25 mouse cellular contexts compared by ENCODE assay signal in the genomic region with DNA sequence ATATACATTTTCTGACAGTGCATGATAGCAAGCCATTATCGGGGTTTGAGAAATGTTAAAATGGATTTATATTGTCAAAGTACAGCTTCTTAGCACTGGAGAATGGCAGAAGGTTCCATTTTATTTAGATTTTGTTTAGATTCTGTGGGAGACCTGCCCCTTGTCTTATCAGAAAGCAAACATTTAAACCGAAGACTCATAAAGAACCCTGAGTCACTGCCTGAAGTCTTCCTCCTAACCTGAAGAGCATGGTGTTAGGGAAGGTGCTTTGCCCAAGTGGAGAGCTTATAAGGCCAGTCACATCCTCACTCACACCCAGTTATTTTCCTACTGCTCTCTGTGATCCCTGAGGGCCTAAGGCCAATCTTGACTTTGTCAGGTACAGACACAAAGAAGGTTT. TPM values are rescaled to one million over a fixed set of nuclear protein-coding genes. Genes with fewer than 3 reads are reported as not detected.
A peak's percentile ranks its signal among the peaks of the same experiment; 100 is the strongest.
DNase-seq lines count a peak whose midpoint lies in the region; ATAC-seq and TF ChIP-seq lines count a peak whose summit lies in the region.
"Had no signal": no experiment of that assay in that cellular context is flagged by ENCODE, and none has a peak within 500 bp of the region (broad histone marks: within the 10 kb centered on the region; RNA-seq: fewer than 3 reads in every experiment).

No protein-coding gene starts in this region.

- no peak for DNase-seq in liver, embryonic 11.5 days (ENCODE audit: low spot score)
- DNase-seq in liver, postnatal 0 days: no peak
- DNase-seq in MEL (ENCODE audit: low read depth, low spot score): peak; percentile 66
- no peak for DNase-seq in liver, embryonic 13.5 days
- DNase-seq in cerebellum, adult 18-20 months: no peak
- no peak for DNase-seq in left cerebral cortex, adult 9 months (ENCODE audit: low spot score in 2 of 2)
- no peak for DNase-seq in kidney, postnatal 14 days
- DNase-seq: adrenal gland, adult 8-10 months; adrenal gland, postnatal 25 days; B cell, adult 2 months; cerebellum, adult 2 months; cerebellum, adult 9-11 months; cerebellum, postnatal 25 days; forebrain, postnatal 0 days; gastrocnemius, postnatal 25 days had no signal

- H3K36me3 ChIP-seq in liver, embryonic 11.5 days (ENCODE audit: control insufficient read depth, insufficient read depth, low read length): no peaks in the 10 kb centered on the region
- no peaks in the 10 kb centered on the region for H3K36me3 ChIP-seq in liver, postnatal 0 days (replicated peaks; ENCODE audit: insufficient read depth, low read length)
- H3K36me3 ChIP-seq in MEL (ENCODE audit: control insufficient read depth in 1 of 2, insufficient read depth in 2 of 2, low read length in 2 of 2): peaks cover 0 to 16% of the 10 kb centered on the region in 2 experiments; a peak in 2 of 4 replicates
- H3K36me3 ChIP-seq in liver, embryonic 13.5 days: no peaks in the 10 kb centered on the region
- H3K36me3 ChIP-seq: embryonic facial prominence, embryonic 12.5 days; embryonic facial prominence, embryonic 15.5 days; hindbrain, embryonic 10.5 days had no signal

- 53% methylated on average over 2 of the region's 2 CpGs for WGBS in liver, embryonic 11.5 days
- 53% methylated on average over 2 of the region's 2 CpGs for WGBS in liver, postnatal 0 days (ENCODE audit: insufficient replicate concordance)
- WGBS in liver, embryonic 13.5 days (ENCODE audit: insufficient replicate concordance): 44% methylated on average over 2 of the region's 2 CpGs

- no peaks in the 10 kb centered on the region for H3K79me2 ChIP-seq in MEL (ENCODE audit: control insufficient read depth, insufficient read depth, low read length, poor library complexity)

- no peaks in the 10 kb centered on the region for H3K27me3 ChIP-seq in liver, embryonic 11.5 days (replicated peaks; ENCODE audit: control insufficient read depth, insufficient read depth, low read length)
- no peaks in the 10 kb centered on the region for H3K27me3 ChIP-seq in liver, postnatal 0 days (ENCODE audit: insufficient read depth, low read length)
- no peaks in the 10 kb centered on the region for H3K27me3 ChIP-seq in MEL (ENCODE audit: control insufficient read depth in 1 of 2, insufficient read depth in 2 of 2, low read length in 2 of 2)
- no peaks in the 10 kb centered on the region for H3K27me3 ChIP-seq in liver, embryonic 13.5 days
- H3K27me3 ChIP-seq: CH12.LX; embryonic facial prominence, embryonic 12.5 days; embryonic facial prominence, embryonic 15.5 days had no signal

- H3K27ac ChIP-seq in liver, embryonic 11.5 days (ENCODE audit: low read depth, low read length): no peak overlapping the region
- no peak overlapping the region for H3K27ac ChIP-seq in liver, postnatal 0 days (ENCODE audit: low read depth)
- H3K27ac ChIP-seq in MEL (ENCODE audit: control insufficient read depth, low read depth, low read length): no peak overlapping the region
- no peak overlapping the region for H3K27ac ChIP-seq in liver, embryonic 13.5 days
- H3K27ac ChIP-seq: embryonic facial prominence, embryonic 12.5 days; embryonic facial prominence, embryonic 15.5 days; hindbrain, embryonic 10.5 days; hindbrain, embryonic 14.5 days; hindbrain, postnatal 0 days had no signal

- ATAC-seq in liver, embryonic 11.5 days (replicated peaks; ENCODE audit: low FRiP score): peak; percentile 45
- no peak for ATAC-seq in liver, postnatal 0 days
- ATAC-seq in liver, embryonic 13.5 days (ENCODE audit: low read depth): peak; percentile 43; the same call in 1 of the 2 replicates
- ATAC-seq: activated CD4-positive, CD25-positive, alpha-beta regulatory T cell, adult 4 months; forebrain, embryonic 14.5 days; forebrain, postnatal 0 days; hindbrain, postnatal 0 days; inflammation-experienced regulatory T-cells, adult 6 months had no signal

- TF ChIP-seq RAD21 in MEL (IDR thresholded peaks at IDR 0.05; ENCODE audit: low read depth, low read length): no peak

- no peak overlapping the region for H3K4me3 ChIP-seq in liver, embryonic 11.5 days (ENCODE audit: low read depth, low read length)
- H3K4me3 ChIP-seq in liver, postnatal 0 days (ENCODE audit: low read depth, low read length): no peak overlapping the region
- no peak overlapping the region for H3K4me3 ChIP-seq in MEL (ENCODE audit: control insufficient read depth in 1 of 2, insufficient read depth in 1 of 2, low read depth in 2 of 2, low read length in 2 of 2)
- no peak overlapping the region for H3K4me3 ChIP-seq in liver, embryonic 13.5 days (replicated peaks)
- H3K4me3 ChIP-seq: embryonic facial prominence, embryonic 12.5 days; embryonic facial prominence, embryonic 15.5 days; hindbrain, embryonic 10.5 days had no signal

- H3K9me3 ChIP-seq in liver, embryonic 11.5 days (ENCODE audit: control insufficient read depth, low read length): no peaks in the 10 kb centered on the region
- no peaks in the 10 kb centered on the region for H3K9me3 ChIP-seq in liver, postnatal 0 days (ENCODE audit: low read length)
- no peaks in the 10 kb centered on the region for H3K9me3 ChIP-seq in MEL (replicated peaks; ENCODE audit: insufficient read depth, low read length)
- no peaks in the 10 kb centered on the region for H3K9me3 ChIP-seq in liver, embryonic 13.5 days (replicated peaks)
- H3K9me3 ChIP-seq: embryonic facial prominence, embryonic 12.5 days; embryonic facial prominence, embryonic 15.5 days; hindbrain, embryonic 10.5 days had no signal

- H3K4me1 ChIP-seq in liver, embryonic 11.5 days (replicated peaks; ENCODE audit: control insufficient read depth, insufficient read depth, low read length): no peaks in the 10 kb centered on the region
- H3K4me1 ChIP-seq in liver, postnatal 0 days (ENCODE audit: insufficient read depth): no peaks in the 10 kb centered on the region
- peaks cover 12% of the 10 kb centered on the region in 2 experiments for H3K4me1 ChIP-seq in MEL (ENCODE audit: control insufficient read depth in 1 of 2, insufficient read depth in 2 of 2, low read length in 2 of 2)
- H3K4me1 ChIP-seq in liver, embryonic 13.5 days (replicated peaks): peaks cover 6% of the 10 kb centered on the region; the same call in 1 of the 2 replicates
- H3K4me1 ChIP-seq: embryonic facial prominence, embryonic 12.5 days; embryonic facial prominence, embryonic 15.5 days; hindbrain, embryonic 10.5 days had no signal

- no peak overlapping the region for H3K4me2 ChIP-seq in liver, embryonic 11.5 days
- H3K4me2 ChIP-seq in liver, postnatal 0 days (ENCODE audit: low read depth, low read length): no peak overlapping the region
- H3K4me2 ChIP-seq in liver, embryonic 13.5 days: no peak overlapping the region
- H3K4me2 ChIP-seq: embryonic facial prominence, embryonic 12.5 days; embryonic facial prominence, embryonic 15.5 days; heart, embryonic 11.5 days; hindbrain, embryonic 14.5 days had no signal

- TF ChIP-seq EP300 in liver, postnatal 0 days (IDR thresholded peaks at IDR 0.05; ENCODE audit: low read depth): no peak
- peak; percentile 71 to 83 for TF ChIP-seq EP300 in MEL (IDR thresholded peaks at IDR 0.05; ENCODE audit: low read depth in 1 of 2, low read length in 2 of 2)

- no peak for TF ChIP-seq POLR2A in MEL (IDR thresholded peaks at IDR 0.05; ENCODE audit: control insufficient read depth in 1 of 2, insufficient read depth in 1 of 2, low read depth in 1 of 2, low read length in 2 of 2, poor library complexity in 1 of 2)

- no peak for TF ChIP-seq CTCF in liver, postnatal 0 days (IDR thresholded peaks at IDR 0.05; ENCODE audit: low read depth)
- TF ChIP-seq CTCF in MEL (IDR thresholded peaks at IDR 0.05 in 2 of 3, conservative IDR thresholded peaks at IDR 0.05 in 1 of 3; ENCODE audit: control insufficient read depth in 1 of 3, insufficient read depth in 1 of 3, low read depth in 2 of 3, low read length in 3 of 3, poor library complexity in 1 of 3, severe bottlenecking in 1 of 3): no peak

- H3K9ac ChIP-seq in liver, embryonic 11.5 days (ENCODE audit: low read depth, low read length): no peak overlapping the region
- no peak overlapping the region for H3K9ac ChIP-seq in liver, postnatal 0 days (replicated peaks)
- no peak overlapping the region for H3K9ac ChIP-seq in MEL (ENCODE audit: control insufficient read depth, low read depth, low read length, poor library complexity, severe bottlenecking)
- no peak overlapping the region for H3K9ac ChIP-seq in liver, embryonic 13.5 days
- H3K9ac ChIP-seq: embryonic facial prominence, embryonic 12.5 days; embryonic facial prominence, embryonic 15.5 days; forebrain, postnatal 0 days; hindbrain, embryonic 14.5 days had no signal

TF ChIP-seq in MEL, 35 proteins besides CTCF, POLR2A, EP300 and RAD21:
- TF ChIP-seq CHD1 (IDR thresholded peaks at IDR 0.05; ENCODE audit: low read depth, low read length) (no peak), MAX (IDR thresholded peaks at IDR 0.05; ENCODE audit: low read length) (no peak), MYB (IDR thresholded peaks at IDR 0.05; ENCODE audit: low read depth, low read length) (no peak), ETS1 (IDR thresholded peaks at IDR 0.05; ENCODE audit: low read depth, low read length) (peak; percentile 26; the same call in 1 of the 2 replicates), GATA1 (IDR thresholded peaks at IDR 0.05; ENCODE audit: low read depth, low read length) (peak; percentile 70), TCF12 (IDR thresholded peaks at IDR 0.05; ENCODE audit: low read depth, low read length) (peak; percentile 48; the same call in 1 of the 2 replicates), MAFK (IDR thresholded peaks at IDR 0.05; ENCODE audit: borderline replicate concordance, low read depth, low read length) (no peak), GABPA (IDR thresholded peaks at IDR 0.05; ENCODE audit: low read depth, low read length) (0 out of 2 replicates have a peak, but pooled peaks have one; percentile 51), ZMIZ1 (IDR thresholded peaks at IDR 0.05; ENCODE audit: low read depth, low read length) (no peak), E2F4 (IDR thresholded peaks at IDR 0.05; ENCODE audit: borderline replicate concordance, low read depth, low read length) (no peak), RCOR1 (IDR thresholded peaks at IDR 0.05; ENCODE audit: low read depth, low read length) (0 out of 2 replicates have a peak, but pooled peaks have one; percentile 27)

RNA-seq across cellular contexts. Expression of gene Cd34, which starts 18.4 kb away (rescaled TPM):
- polyA plus RNA-seq in liver, embryonic 11.5 days (2014; fragmentation: Nextera tagmentation; extraction: Ambion mirVana): 35.8 and 37.1 TPM in 2 replicates
- polyA plus RNA-seq in liver, postnatal 0 days (2015; fragmentation: Nextera tagmentation; extraction: Ambion mirVana): 6.4 and 6.5 TPM in 2 replicates
- total RNA-seq in MEL (2012; rRNA removed): 0.10 TPM in 1 of 2 replicates, not detected in the other
- under 1 TPM in 1 of 2 experiments, not detected in 1; 0.14 TPM for polyA plus RNA-seq in MEL (2012; ENCODE audit: insufficient read depth in 1 of 2, insufficient read length in 2 of 2, low read depth in 1 of 2, low replicate concordance in 2 of 2, missing spikeins in 1 of 2)
- polyA plus RNA-seq in liver, embryonic 13.5 days (2015; fragmentation: Nextera tagmentation; extraction: Ambion mirVana): 15.6 and 19.2 TPM in 2 replicates
- total RNA-seq: CH12.LX had no signal
